Mouse (Mus musculus) c-Kit-positive CD71-negative TER-119-negative erythroid progenitor cells, embryonic 14.5 days (primary cell): ENCODE measurements at regions not wholly inside any gene's neighbourhood (a gene's known extent, or its start where the extent isn't known, plus 50 kb on each side); places are given as distances from the start of the nearest gene placed in this dataset.

ENCODE experiments used
- DNase-seq: peaks from one replicate; pipeline ENCODE4 v3.0.0-alpha.2; 2013; ENCODE audit warnings: low read depth

DNA sequence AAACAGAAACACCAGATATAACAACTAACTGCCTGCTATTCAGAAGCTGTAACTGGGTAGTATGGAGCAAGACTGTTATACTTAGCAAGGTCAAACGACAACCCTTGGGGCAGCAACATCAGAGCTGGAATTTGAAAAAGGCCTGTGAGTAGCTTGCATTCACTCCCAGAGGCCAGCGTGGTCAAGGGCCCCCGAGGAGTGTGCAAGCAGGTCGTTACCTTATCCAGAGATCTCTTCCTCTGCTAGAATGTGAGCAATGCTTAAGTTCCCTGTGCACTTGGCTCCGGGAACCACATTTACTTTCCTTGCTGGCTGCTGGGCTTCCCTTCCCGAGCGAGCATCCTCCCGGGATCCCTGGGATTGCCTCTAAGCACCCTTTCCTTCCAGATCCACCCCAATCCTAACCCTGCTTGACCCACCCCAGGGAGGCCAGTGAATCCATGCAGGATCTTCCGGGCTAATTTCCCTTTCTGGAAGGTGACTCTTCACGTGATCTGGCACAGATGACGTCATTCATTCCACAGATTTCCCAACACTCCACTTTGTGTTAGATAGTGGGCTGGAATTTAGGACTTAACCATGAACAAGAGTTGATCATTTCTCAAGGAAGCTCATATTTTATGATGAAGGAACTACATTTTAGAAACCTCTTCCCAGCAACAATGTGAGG, 112.3 kb upstream of the Tsc22d1 start:
- DNase-seq, result no peak

DNA sequence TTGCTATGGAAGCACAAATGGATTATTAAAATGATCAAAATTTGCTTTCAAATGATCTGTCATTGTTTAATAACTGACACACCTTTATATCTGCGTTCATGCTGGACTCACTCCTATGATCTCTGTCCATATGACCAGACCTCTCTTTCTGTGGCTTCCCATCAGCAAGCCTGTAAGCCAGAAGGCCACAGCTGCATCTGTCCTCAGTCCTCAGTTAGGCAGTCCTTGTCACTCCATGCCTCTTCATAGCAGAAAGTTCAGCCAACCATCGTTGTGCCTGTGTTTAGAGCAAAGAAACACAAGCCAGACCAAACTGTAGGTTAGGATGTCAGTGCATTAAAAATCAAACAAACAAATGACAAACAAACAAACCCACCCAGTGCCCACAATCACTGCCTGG, 107.2 kb upstream of the Tsc22d1 start:
- no peak for DNase-seq

DNA sequence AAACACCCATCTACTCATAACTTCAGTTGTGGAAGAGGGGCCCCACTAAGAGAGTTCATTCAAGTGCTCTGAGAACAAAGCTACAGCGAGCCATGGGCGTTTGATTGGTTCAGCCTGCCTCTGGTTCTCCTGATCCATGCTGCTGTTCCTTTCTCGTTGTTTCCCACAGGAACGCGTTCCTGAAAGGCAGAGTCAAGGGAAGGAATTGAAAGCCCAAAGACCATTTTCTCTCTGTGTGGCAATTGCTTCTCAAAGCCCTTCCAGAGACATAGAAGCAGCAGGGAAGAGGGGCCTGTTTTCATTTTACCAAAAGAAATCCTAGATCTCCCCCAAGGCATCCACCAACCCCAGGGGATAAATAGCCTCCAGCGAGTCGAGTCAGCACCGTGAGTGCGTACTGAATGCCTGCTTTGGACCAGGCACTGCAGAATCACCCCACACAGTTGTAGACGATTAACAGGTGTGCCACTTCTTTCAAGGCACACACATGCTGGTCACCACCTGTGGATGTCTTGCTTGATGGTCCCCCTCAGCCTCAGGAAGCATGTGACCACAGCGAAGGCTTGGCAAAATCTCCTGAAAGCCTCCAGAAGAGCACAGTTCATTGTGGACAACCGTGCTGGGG, 106.5 kb upstream of the Tsc22d1 start:
- no peak for DNase-seq

DNA sequence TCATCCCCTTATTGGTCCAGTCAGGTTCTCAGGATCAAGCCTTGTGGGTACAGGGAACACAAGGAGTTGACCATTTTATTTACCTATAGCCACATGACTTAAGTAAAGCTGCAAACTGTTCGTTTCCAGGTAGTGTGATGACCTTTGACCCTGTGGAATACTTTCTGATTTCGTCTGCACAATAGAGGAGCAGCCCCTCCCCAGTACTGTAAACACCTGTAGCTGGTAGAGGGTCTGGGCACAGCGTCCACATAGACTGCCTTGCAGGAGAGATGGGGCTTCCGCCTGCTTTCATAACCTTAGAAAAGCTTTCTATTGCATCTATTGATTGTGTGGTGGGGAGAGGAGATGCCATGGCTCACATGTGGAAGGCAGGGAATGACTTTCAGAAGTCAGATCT, 105.2 kb upstream of the Tsc22d1 start:
- no peak for DNase-seq

DNA sequence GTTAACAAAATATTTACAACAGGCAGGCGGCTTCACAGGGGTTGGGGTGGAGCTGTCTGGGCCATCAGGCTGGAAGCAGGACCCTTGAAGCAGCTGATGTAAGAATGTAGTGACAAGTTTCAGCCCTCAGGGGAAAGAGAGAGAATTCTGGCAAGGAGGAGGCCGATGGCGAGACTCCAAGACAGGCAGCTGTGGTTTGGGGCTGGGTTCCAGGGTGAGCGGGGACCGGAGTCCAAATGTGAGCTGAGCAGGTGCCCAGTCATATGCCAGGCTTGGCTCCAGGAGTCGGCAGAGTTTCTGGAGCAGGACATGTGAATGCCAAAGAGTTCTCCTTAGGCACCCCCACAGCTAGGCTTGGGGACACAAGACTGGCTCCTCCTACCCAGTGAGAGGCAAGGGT, 104.5 kb upstream of the Tsc22d1 start:
- no peak for DNase-seq

DNA sequence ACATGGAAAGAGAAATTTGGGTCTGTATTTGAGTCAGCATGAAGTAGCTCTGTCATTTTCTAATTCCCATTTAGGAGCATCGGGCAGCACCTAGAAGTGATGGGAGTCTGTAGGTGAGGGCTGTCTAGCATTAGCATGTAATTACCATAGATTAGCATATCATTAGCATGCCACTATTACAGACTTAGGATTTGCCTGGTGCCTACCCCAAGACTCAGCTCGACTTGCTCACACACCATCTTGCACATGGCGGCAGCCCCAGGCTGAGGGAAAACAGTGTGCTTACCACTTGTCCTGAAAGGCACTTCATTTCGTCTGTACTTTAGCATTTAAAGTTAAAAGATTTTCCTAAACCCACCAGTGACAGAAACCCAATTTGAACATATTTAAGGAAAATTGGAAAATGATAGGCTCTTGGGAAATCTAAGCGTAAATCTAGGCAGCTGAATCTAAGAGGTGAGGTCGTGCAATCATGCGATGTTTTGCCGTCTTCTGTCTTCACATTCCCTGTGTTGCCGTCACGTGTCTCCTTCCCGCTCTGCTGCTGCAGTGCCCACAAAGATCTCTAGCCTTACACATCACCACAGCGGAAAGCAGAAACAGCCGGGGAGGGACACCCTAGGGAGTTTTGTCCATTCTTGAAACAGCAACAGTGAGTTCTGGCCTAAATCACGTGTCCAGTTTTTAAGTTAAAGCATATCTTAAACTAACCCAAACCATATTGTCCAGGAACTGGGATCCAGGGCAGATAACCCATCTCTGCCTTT, 101.2 kb upstream of the Tsc22d1 start:
- DNase-seq, result no peak

DNA sequence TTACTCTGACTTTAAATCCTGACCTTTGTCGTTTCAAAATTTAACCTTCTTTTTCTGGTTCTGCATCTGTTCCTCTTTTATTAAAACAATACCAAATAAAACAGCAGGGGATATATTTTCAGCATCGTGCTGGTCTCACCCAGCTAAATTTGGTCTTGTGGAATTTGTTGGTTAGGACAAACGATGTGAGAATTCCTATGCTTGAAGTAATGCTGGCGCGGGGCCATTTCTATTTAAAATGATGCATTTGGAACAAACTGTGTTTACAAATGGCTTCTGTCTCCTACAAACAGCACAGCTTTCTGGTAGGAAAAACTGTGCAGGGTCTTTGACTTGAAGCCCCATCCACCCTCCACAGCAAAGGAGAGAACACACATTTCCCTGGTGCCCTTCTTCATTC, 96.3 kb upstream of the Tsc22d1 start:
- DNase-seq, result no peak

DNA sequence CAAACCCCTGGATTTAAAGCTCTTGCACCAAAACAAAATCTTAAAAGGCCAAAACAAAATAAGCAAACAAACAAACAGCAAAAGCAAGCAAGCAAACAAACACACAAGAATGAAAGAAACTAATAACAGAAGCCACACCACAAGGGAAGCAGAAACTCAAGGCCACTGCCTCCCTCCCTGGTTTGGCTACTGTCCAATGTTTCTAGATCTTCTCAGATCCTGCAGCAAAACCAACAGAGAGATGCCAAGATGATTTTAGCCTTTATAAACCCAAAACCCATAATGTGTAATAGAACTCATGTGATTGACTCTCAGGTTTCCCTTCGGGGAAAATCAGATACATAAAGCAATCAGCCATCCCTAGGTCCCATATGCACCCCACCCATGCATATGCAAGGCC, 90.5 kb upstream of the Tsc22d1 start:
- no peak for DNase-seq

DNA sequence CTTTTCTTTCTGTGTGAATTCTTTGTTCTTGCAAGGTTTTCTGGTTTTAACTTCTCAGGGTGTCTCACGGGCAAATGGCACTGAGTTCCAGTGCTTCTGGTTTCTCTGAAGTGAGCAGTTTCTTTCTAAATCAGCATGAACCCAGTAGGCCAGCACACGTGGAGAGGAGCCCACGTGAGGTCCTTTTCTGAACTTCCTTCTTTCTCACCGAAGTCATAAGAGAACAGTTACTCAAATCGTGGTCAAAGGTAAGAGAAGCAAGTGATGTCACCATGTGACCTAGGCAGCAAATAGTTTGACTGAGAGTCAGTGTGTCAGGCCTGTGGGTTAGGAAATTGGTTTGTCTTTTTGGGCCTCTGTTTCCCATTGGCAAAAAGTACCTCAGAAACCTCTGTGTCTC, 84.8 kb upstream of the Tsc22d1 start:
- peak; percentile 4 for DNase-seq

DNA sequence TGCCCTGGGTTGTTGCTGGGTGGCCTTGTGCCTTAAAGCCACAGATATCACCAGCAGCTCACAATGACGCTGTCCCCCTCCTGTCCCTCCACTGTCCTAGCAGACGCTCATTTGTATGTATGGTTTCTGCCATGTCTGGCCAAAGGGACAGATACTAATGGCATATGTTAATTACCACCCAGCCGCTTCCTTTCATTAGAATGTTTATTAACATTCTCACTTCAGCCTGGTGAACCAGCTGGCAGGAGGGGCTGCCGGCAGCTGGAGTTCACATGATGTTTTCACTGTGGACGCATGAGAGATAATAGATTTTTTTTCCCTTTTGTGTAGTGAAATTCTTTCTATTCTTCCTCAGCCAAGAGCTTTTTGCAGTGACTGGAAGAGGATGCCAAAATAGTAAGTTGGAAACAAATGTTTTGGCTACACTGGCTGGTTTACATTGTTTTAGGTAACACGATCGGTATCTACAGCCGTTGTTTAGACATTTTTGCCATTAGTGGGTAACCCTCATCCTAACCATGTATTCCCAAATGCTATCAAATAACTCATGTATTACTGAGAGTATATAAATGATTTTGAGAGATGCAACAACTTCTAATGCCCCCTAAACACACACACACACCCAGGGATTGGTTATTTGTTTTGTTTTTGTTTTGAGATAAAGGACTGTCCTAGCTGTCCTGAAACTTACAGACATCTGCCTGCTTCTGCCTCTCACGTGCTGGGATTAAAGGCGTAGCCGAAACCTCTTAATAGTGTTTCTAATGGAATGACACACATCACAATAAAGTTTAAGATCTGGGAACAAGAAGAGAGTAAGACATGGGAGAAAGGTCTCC, 83.0 kb upstream of the Tsc22d1 start:
- DNase-seq, result no peak

DNA sequence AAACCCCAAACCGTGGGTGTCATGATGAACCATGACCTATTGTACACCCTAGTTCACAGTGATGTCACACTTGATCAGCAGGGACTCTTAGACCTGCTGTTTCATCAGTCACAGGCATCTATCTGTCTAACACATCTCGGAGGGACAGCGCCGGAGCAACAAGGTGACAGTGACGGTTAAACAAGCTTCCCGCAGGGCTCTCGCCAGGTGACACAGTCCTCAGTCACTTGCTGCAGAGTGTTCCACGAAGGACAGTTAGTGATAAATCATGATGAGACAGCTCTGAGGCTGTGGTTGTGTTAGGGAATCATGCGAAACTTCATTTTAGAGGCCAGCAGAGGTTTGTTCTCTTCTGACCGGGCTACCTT, 82.4 kb upstream of the Tsc22d1 start:
- DNase-seq, result no peak

DNA sequence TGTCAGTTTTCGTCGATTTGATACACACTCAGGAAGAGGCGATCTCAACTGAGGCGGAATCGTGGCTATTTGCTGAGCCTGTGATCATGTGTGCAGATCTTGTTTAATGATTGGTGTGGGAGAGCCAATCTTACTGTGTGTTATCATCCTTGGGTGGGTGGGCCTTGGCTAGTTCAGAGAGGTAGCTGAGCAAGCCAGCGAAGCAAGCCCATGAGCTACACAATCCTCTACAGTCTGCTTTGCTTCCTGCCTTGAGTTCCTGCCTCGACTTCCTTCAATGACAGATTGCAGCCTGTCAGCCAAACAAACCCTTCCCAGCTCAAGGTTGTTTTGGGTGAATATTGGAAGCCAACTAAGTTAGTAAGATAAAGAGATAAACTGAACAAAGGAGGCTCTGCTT, 74.0 kb upstream of the Tsc22d1 start:
- no peak for DNase-seq

DNA sequence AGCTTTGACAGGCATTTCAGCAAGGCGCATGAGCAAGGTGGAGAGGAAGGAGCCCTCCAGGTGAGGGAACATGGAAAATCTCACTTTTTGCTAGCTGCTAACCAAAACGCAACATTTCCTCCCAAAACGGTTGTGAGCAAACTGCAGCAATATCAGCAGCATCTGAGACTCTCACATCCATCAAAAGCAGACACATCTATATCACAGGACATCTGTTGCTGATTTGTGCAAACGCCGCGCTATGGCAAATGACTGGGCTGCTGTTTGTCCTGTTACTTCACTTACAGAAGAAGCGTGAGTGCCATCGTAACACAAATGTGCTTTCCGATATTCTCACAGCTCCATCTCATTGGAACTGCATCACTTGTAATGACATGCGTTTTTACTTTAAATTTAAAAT, 73.5 kb upstream of the Tsc22d1 start:
- no peak for DNase-seq

DNA sequence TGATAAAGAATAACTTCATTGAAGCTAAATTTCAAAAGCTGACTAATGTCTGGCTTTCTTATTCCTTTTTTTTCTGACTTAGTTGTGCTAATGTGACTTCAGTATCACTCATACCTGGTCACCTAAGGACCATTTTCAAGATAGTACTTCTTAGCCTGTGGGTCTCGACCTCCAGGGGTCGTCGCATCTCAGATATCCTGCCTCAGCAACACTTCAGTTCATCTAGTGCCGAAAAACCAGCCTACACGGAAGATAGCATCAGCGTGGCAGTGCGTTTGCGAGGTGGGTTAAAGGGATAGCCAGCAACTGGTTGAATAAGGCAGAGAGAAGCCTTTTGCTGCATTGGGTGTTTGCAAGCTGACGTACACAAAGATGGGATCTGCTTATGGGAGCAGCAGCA, 62.9 kb upstream of the Tsc22d1 start:
- DNase-seq, result no peak

DNA sequence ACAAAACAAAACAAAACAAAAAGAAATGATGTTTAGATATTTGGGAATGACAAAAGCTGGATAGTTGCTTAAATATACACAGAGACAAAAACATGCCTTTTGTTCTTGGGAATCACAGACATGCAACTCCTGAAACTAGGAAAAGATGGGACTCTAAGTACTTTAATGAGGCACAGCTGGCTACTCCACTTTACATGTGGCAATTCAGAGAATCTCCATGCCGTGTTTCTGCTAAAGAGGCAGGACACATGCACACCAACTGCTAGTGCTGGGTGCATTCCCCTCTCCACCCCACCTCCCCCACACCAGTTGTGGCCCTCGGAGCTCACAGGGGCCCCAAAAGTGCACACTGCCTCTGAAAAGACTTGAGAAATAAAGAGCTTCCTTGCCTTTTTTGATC, 58.6 kb upstream of the Tsc22d1 start:
- no peak for DNase-seq

DNA sequence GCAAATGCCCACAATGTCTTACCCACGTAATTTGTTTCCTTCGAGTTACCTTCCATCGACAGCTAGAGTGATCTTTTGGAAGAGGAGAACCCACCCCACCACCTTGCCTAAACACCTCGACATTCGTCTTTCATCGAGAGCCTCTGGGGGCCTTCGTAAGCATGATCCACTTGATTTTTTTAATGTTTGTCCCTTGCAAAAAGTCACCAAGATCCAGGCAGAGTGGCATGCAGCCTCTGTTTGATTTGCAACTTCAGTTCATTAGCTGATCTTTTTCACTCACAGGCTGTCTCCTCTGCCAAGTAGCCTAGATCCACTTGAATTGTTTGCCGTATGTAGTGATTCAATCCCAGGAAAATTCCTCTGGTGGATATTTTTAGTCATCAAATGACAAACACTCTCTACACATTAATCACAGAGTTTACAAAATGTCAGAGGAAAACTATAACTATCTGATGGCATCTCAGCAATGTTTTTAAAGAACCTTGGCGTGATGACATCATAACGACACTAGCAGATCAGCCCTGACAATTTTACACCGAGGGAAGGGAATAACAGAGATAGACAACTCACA, 54.8 kb upstream of the Tsc22d1 start:
- DNase-seq, result no peak

DNA sequence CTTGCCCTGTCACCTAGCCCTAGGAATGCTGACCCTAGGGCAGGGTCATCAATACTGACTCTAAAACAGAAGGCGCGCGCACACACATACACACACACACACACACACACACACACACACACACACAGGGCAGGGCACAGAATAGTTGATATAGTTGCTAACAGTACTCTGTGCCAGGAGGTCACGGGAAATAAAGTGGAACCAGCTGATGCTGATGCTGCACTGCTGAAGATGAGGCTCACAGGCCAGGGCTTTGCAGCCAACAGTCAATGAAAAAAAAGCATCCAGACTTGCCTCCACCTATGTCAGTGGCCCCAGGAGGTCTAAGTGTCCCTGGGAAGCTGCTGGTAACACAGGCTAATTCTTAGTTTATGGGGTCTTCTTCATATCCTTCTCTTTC, 50.7 kb upstream of the Tsc22d1 start:
- DNase-seq, result no peak
